In genomic region chr3:86870411-86870810, GRCm38 (mm10) we compare ENCODE assay signal across 16 mouse cellular contexts. TPM values are rescaled to one million over a fixed set of nuclear protein-coding genes. Genes with fewer than 3 reads are reported as not detected.
DNase-seq lines count a peak whose midpoint lies in the region; ATAC-seq and TF ChIP-seq lines count a peak whose summit lies in the region.
"Had no signal": no experiment of that assay in that cellular context is flagged by ENCODE, and none has a peak within 500 bp of the region (broad histone marks: within the 10 kb centered on the region; RNA-seq: fewer than 3 reads in every experiment).

No protein-coding gene starts in this region.

- WGBS in hindbrain, postnatal 0 days, result 35% methylated on average over 3 of the region's 3 CpGs
- WGBS in hindbrain, embryonic 12.5 days, result 47% methylated on average over 3 of the region's 3 CpGs
- WGBS in forebrain, embryonic 13.5 days, result 17% methylated on average over 3 of the region's 3 CpGs
- 44% methylated on average over 3 of the region's 3 CpGs for WGBS in heart, embryonic 10.5 days

- no peak for DNase-seq in hindbrain, postnatal 0 days (ENCODE audit: low spot score)
- DNase-seq in brain, adult 2 months (ENCODE audit: low read depth, low spot score), result peak; percentile 78
- peak; percentile 24 to 67 for DNase-seq in layer of hippocampus, postnatal 14 days (ENCODE audit: low spot score in 2 of 2)
- no peak for DNase-seq in embryo, embryonic 10.5 days (ENCODE audit: low spot score)
- no peak for DNase-seq in adrenal gland, postnatal 36 days
- DNase-seq in heart, embryonic 10.5 days (ENCODE audit: low spot score), result no peak
- DNase-seq: cerebellum, adult 18-20 months; heart, postnatal 4 days; kidney, postnatal 14 days; thymus, adult 18-20 months had no signal

- no peaks in the 10 kb centered on the region for H3K36me3 ChIP-seq in hindbrain, postnatal 0 days (ENCODE audit: insufficient read depth, low read length)
- no peaks in the 10 kb centered on the region for H3K36me3 ChIP-seq in hindbrain, embryonic 12.5 days
- no peaks in the 10 kb centered on the region for H3K36me3 ChIP-seq in forebrain, embryonic 13.5 days (ENCODE audit: poor library complexity, severe bottlenecking)
- no peaks in the 10 kb centered on the region for H3K36me3 ChIP-seq in heart, embryonic 10.5 days
- H3K36me3 ChIP-seq: G1E; intestine, embryonic 15.5 days; liver, embryonic 12.5 days had no signal

- no peak for TF ChIP-seq CTCF in hindbrain, postnatal 0 days (IDR thresholded peaks at IDR 0.05; ENCODE audit: low read depth)

- H3K4me1 ChIP-seq in hindbrain, postnatal 0 days (ENCODE audit: insufficient read depth, low read length), result peaks cover 20% of the 10 kb centered on the region
- H3K4me1 ChIP-seq in hindbrain, embryonic 12.5 days, result peaks cover 13% of the 10 kb centered on the region; the same call in 1 of the 2 replicates
- peaks cover 43% of the 10 kb centered on the region for H3K4me1 ChIP-seq in forebrain, embryonic 13.5 days
- H3K4me1 ChIP-seq in heart, embryonic 10.5 days, result peaks cover 4% of the 10 kb centered on the region
- H3K4me1 ChIP-seq: intestine, embryonic 15.5 days; liver, embryonic 12.5 days had no signal

- no peak overlapping the region for H3K4me2 ChIP-seq in hindbrain, postnatal 0 days (ENCODE audit: low read depth, low read length)
- no peak overlapping the region for H3K4me2 ChIP-seq in hindbrain, embryonic 12.5 days (replicated peaks)
- no peak overlapping the region for H3K4me2 ChIP-seq in forebrain, embryonic 13.5 days
- H3K4me2 ChIP-seq: intestine, embryonic 15.5 days; liver, embryonic 12.5 days had no signal

- ATAC-seq in hindbrain, postnatal 0 days, result no peak
- no peak for ATAC-seq in hindbrain, embryonic 12.5 days (ENCODE audit: low FRiP score)
- no peak for ATAC-seq in forebrain, embryonic 13.5 days
- ATAC-seq: intestine, embryonic 15.5 days; liver, embryonic 12.5 days had no signal

- no peak overlapping the region for H3K9ac ChIP-seq in hindbrain, postnatal 0 days (replicated peaks; ENCODE audit: low read length)
- H3K9ac ChIP-seq in hindbrain, embryonic 12.5 days, result no peak overlapping the region
- H3K9ac ChIP-seq in forebrain, embryonic 13.5 days, result no peak overlapping the region
- H3K9ac ChIP-seq: intestine, embryonic 15.5 days; liver, embryonic 12.5 days had no signal

- H3K9me3 ChIP-seq in hindbrain, postnatal 0 days (ENCODE audit: low read length), result no peaks in the 10 kb centered on the region
- H3K9me3 ChIP-seq in hindbrain, embryonic 12.5 days (replicated peaks), result no peaks in the 10 kb centered on the region
- H3K9me3 ChIP-seq in forebrain, embryonic 13.5 days (replicated peaks), result no peaks in the 10 kb centered on the region
- no peaks in the 10 kb centered on the region for H3K9me3 ChIP-seq in heart, embryonic 10.5 days
- H3K9me3 ChIP-seq: G1E; intestine, embryonic 15.5 days; liver, embryonic 12.5 days; megakaryocyte, embryonic 14.5 days had no signal

- H3K27me3 ChIP-seq in hindbrain, postnatal 0 days (ENCODE audit: insufficient read depth, low read length), result no peaks in the 10 kb centered on the region
- H3K27me3 ChIP-seq in hindbrain, embryonic 12.5 days, result no peaks in the 10 kb centered on the region
- no peaks in the 10 kb centered on the region for H3K27me3 ChIP-seq in forebrain, embryonic 13.5 days
- H3K27me3 ChIP-seq in heart, embryonic 10.5 days (ENCODE audit: insufficient read depth, poor library complexity, severe bottlenecking), result no peaks in the 10 kb centered on the region
- H3K27me3 ChIP-seq: intestine, embryonic 15.5 days; liver, embryonic 12.5 days; megakaryocyte, embryonic 14.5 days had no signal

- H3K27ac ChIP-seq in hindbrain, postnatal 0 days, result peak overlapping the region; percentile 45; the same call in 1 of the 2 replicates
- H3K27ac ChIP-seq in hindbrain, embryonic 12.5 days, result no peak overlapping the region
- 0 out of 2 replicates have a peak overlapping the region, but pooled peaks have one; percentile 17 for H3K27ac ChIP-seq in forebrain, embryonic 13.5 days
- H3K27ac ChIP-seq in heart, embryonic 10.5 days, result no peak overlapping the region
- H3K27ac ChIP-seq: intestine, embryonic 15.5 days; liver, embryonic 12.5 days had no signal

- H3K4me3 ChIP-seq in hindbrain, postnatal 0 days (ENCODE audit: low read length), result no peak overlapping the region
- H3K4me3 ChIP-seq in hindbrain, embryonic 12.5 days, result no peak overlapping the region
- no peak overlapping the region for H3K4me3 ChIP-seq in forebrain, embryonic 13.5 days
- no peak overlapping the region for H3K4me3 ChIP-seq in heart, embryonic 10.5 days
- H3K4me3 ChIP-seq: intestine, embryonic 15.5 days; liver, embryonic 12.5 days; megakaryocyte, embryonic 14.5 days had no signal

RNA-seq across cellular contexts. Expression of gene Dclk2, which starts 50.2 kb away (rescaled TPM):
- 159 and 176 TPM in 2 replicates for total RNA-seq in hindbrain, postnatal 0 days (2014; rRNA removed)
- polyA plus RNA-seq in hindbrain, postnatal 0 days (2015; fragmentation: Nextera tagmentation; extraction: Ambion mirVana), result 68.1 and 69.6 TPM in 2 replicates
- polyA plus RNA-seq in hindbrain, embryonic 12.5 days (2016; fragmentation: Nextera tagmentation; extraction: Ambion mirVana), result 74.8 and 88.3 TPM in 2 replicates
- 81.1 and 87.2 TPM in 2 replicates for polyA plus RNA-seq in forebrain, embryonic 13.5 days (2015; fragmentation: Nextera tagmentation; extraction: Ambion mirVana)
- total RNA-seq in layer of hippocampus, postnatal 14 days (2021), result 100 to 1,000 TPM; 129 to 130 TPM
- total RNA-seq in adrenal gland, postnatal 36 days (2021), result 1 to 10 TPM; 5.9 to 6.1 TPM
- 3.7 and 4.0 TPM in 2 replicates for polyA plus RNA-seq in heart, embryonic 10.5 days (2016; fragmentation: Nextera tagmentation; extraction: Ambion mirVana)
- polyA plus RNA-seq: G1E had no signal

Comparison
In these comparisons a context has a peak if more than half of its experiments do, and no peak if none do; other contexts are left out.
1. H3K27ac ChIP-seq: peak in hindbrain, postnatal 0 days (single experiment) and forebrain, embryonic 13.5 days (single experiment); none in hindbrain, embryonic 12.5 days (single experiment) and heart, embryonic 10.5 days (single experiment).
2. DNase-seq: peak in brain, adult 2 months (single experiment) and layer of hippocampus, postnatal 14 days (2 of 2); none in hindbrain, postnatal 0 days (single experiment), embryo, embryonic 10.5 days (single experiment), adrenal gland, postnatal 36 days (0 of 2) and heart, embryonic 10.5 days (single experiment).
3. RNA of gene Dclk2, which starts 50.2 kb away (polyA plus RNA-seq): 81.1 to 87.2 TPM in forebrain, embryonic 13.5 days, 74.8 to 88.3 TPM in hindbrain, embryonic 12.5 days and 68.1 to 69.6 TPM in hindbrain, postnatal 0 days; 3.7 to 4.0 TPM in heart, embryonic 10.5 days; every median in the first group is over 10 times any median in the second.